26 mouse cellular contexts compared by ENCODE assay signal in the genomic region with DNA sequence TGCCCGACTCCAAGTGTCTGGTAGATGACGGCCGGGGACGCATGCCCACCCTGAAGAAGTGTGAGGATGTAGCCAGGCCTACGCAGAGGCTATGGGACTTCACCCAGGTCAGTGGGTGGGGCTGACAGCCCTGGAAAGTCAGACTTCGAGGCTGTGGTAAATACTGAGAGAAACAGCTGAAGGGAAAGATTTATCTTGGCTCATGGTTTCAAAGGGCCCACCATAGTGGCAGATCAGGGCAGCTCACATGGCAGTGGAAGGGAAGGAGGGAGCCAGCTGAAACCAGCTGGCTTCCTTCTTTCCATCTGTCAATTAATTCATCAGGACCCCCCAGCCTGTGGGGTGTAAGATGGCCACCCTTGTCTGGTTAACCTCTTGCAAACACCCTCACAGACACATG.
"Had no signal": no experiment of that assay in that cellular context is flagged by ENCODE, and none has a peak within 500 bp of the region (broad histone marks: within the 10 kb centered on the region; RNA-seq: fewer than 3 reads in every experiment).

No protein-coding gene starts in this region.

- H3K36me3 ChIP-seq: limb, embryonic 10.5 days; limb, embryonic 12.5 days; limb, embryonic 13.5 days; limb, embryonic 15.5 days; liver, embryonic 12.5 days; liver, embryonic 13.5 days; liver, embryonic 15.5 days; lung, embryonic 15.5 days; midbrain, embryonic 10.5 days; midbrain, embryonic 12.5 days; neural tube, embryonic 12.5 days had no signal

- H3K27me3 ChIP-seq: limb, embryonic 12.5 days; limb, embryonic 13.5 days; limb, embryonic 15.5 days; liver, embryonic 12.5 days; liver, embryonic 13.5 days; liver, embryonic 15.5 days; lung, embryonic 15.5 days; midbrain, embryonic 12.5 days; midbrain, embryonic 13.5 days; midbrain, embryonic 15.5 days; neural tube, embryonic 12.5 days had no signal

- H3K4me3 ChIP-seq: limb, embryonic 10.5 days; limb, embryonic 12.5 days; limb, embryonic 13.5 days; limb, embryonic 15.5 days; liver, embryonic 12.5 days; liver, embryonic 13.5 days; liver, embryonic 15.5 days; lung, embryonic 15.5 days; megakaryocyte, embryonic 14.5 days; midbrain, embryonic 10.5 days; midbrain, embryonic 12.5 days; midbrain, embryonic 13.5 days; midbrain, embryonic 15.5 days; neural tube, embryonic 12.5 days had no signal

- DNase-seq: left cerebral cortex, postnatal 4 days; liver; liver, embryonic 13.5 days; liver, postnatal 0 days; lung, adult 18-20 months; lung, adult 2 months; lung, embryonic 14.5 days; lung, postnatal 10 days; lung, postnatal 14 days; lung, postnatal 36 days; midbrain, embryonic 14.5 days had no signal

- H3K4me2 ChIP-seq: limb, embryonic 12.5 days; limb, embryonic 13.5 days; limb, embryonic 15.5 days; liver, embryonic 11.5 days; liver, embryonic 12.5 days; liver, embryonic 13.5 days; liver, embryonic 15.5 days; lung, embryonic 14.5 days; lung, embryonic 15.5 days; midbrain, embryonic 11.5 days; midbrain, embryonic 12.5 days; midbrain, embryonic 13.5 days; midbrain, embryonic 15.5 days; neural tube, embryonic 12.5 days had no signal
